Mouse (Mus musculus): ENCODE measurements around the gene Supt5. TPM values are rescaled to one million over a fixed set of nuclear protein-coding genes. Genes with fewer than 3 reads are reported as not detected.

The Supt5 gene
- total RNA-seq, 2 experiments from 2014 or later = 116 TPM

Other genes with a start within 250 kb of the Supt5 start
- gene 9530053A07Rik, start 209.3 kb downstream of the Supt5 start, total RNA-seq (2021) = under 1 TPM in 1 of 2 experiments, not detected in 1; 0.09 TPM
- 10 to 100 TPM; 47.8 to 60.2 TPM for gene Fbl, start 169.0 kb downstream of the Supt5 start, total RNA-seq (2021)
- 10 to 100 TPM; 39.6 to 40.6 TPM for gene Dyrk1b, start 159.3 kb downstream of the Supt5 start, total RNA-seq (2021)
- 10 to 100 TPM; 62.3 to 65.2 TPM for gene Eid2, start 70.9 kb downstream of the Supt5 start, total RNA-seq (2021)
- 10 to 100 TPM; 30.2 to 30.8 TPM for gene Eid2b, start 61.0 kb downstream of the Supt5 start, total RNA-seq (2021)
- gene Selenov, start 47.6 kb downstream of the Supt5 start, total RNA-seq (2021) = under 1 TPM in 1 of 2 experiments, not detected in 1; 0.44 TPM
- gene Dll3, start 36.5 kb downstream of the Supt5 start, total RNA-seq (2021) = 1 to 10 TPM; 1.5 to 1.6 TPM
- 10 to 100 TPM; 36.8 to 43.2 TPM for gene Timm50, start 26.7 kb downstream of the Supt5 start, total RNA-seq (2021)
- 100 to 1,000 TPM; 462 to 497 TPM for gene Rps16, start 11.9 kb upstream of the Supt5 start, total RNA-seq (2021)
- 1 to 10 TPM; 4.8 to 5.2 TPM for gene Plekhg2, start 33.9 kb upstream of the Supt5 start, total RNA-seq (2021)
- gene Zfp36, start 41.5 kb upstream of the Supt5 start, total RNA-seq (2021) = 1 to 10 TPM; 1.4 to 2.3 TPM
- gene Med29, start 54.0 kb upstream of the Supt5 start, total RNA-seq (2021) = 10 to 100 TPM; 20.3 to 22.0 TPM
- gene Paf1, start 54.2 kb upstream of the Supt5 start, total RNA-seq (2021) = 10 to 100 TPM; 54.8 to 59.0 TPM
- 1 to 10 TPM; 1.4 to 1.5 TPM for gene Gmfg, start 98.7 kb upstream of the Supt5 start, total RNA-seq (2021)
- 10 to 100 TPM; 93.0 to 96.9 TPM for gene Lrfn1, start 113.2 kb upstream of the Supt5 start, total RNA-seq (2021)
- not detected for gene Ifnl2, start 171.7 kb upstream of the Supt5 start, total RNA-seq (2021)
- gene Ifnl3, start 184.1 kb upstream of the Supt5 start, total RNA-seq (2021) = not detected
- gene Sycn, start 202.1 kb upstream of the Supt5 start, total RNA-seq (2021) = not detected
- gene Nccrp1, start 208.5 kb upstream of the Supt5 start, total RNA-seq (2021) = under 1 TPM in 1 of 2 experiments, not detected in 1; 0.28 TPM

All from left cerebral cortex, adult 18-20 months (tissue).